In the genomic region with DNA sequence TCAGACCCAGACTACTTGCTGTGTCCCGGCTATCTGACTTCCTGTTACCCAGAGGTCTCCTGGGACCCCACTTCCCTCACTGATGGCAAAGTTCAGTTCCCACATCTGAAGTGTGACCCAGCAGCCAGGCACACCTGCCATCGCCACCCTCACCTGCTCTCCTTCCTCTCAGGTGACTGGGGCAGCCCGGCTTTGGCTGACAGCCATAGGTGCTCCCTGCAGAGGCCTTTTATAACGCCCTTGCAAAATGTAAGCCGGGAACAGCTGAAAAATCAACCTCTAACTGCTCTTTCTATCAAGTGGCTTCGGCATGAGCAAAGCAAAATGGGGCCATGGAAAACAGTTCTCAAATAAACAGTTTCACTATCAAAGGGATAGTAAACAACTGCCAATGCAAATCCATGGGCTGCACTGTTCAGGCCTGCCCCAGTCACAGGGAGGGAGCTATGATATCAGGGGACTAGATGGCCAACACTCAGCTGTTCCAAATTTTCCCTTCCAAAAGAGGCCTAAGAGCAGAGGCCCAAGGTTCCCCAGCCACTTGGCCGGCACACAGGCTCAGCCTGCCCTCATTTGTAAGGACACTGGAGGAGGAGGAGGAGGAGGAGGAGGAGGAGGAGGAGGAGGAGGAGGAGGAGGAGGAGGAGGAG, we compare ENCODE assay signal across 8 mouse cellular contexts. TPM values are rescaled to one million over a fixed set of nuclear protein-coding genes. Genes with fewer than 3 reads are reported as not detected.
A peak's percentile ranks its signal among the peaks of the same experiment; 100 is the strongest.
DNase-seq lines count a peak whose midpoint lies in the region; ATAC-seq and TF ChIP-seq lines count a peak whose summit lies in the region.

No protein-coding gene starts in this region.

- no peaks in the 10 kb centered on the region for H3K27me3 ChIP-seq in thymus, adult 2 months (ENCODE audit: control insufficient read depth, insufficient read depth, low read length)
- no peaks in the 10 kb centered on the region for H3K27me3 ChIP-seq in intestine, embryonic 15.5 days (replicated peaks)
- H3K27me3 ChIP-seq in stomach, postnatal 0 days (ENCODE audit: control insufficient read depth, insufficient read depth, low read length) = no peaks in the 10 kb centered on the region

- H3K36me3 ChIP-seq in thymus, adult 2 months (ENCODE audit: control insufficient read depth, insufficient read depth, low read length) = no peaks in the 10 kb centered on the region
- no peaks in the 10 kb centered on the region for H3K36me3 ChIP-seq in intestine, embryonic 15.5 days
- no peaks in the 10 kb centered on the region for H3K36me3 ChIP-seq in stomach, postnatal 0 days (ENCODE audit: control insufficient read depth, insufficient read depth, low read length)

- H3K9ac ChIP-seq in intestine, embryonic 15.5 days = no peak overlapping the region
- H3K9ac ChIP-seq in stomach, postnatal 0 days (ENCODE audit: low read length) = no peak overlapping the region; the same call in 1 of the 2 replicates

- no peak overlapping the region for H3K4me2 ChIP-seq in intestine, embryonic 15.5 days (replicated peaks)
- H3K4me2 ChIP-seq in stomach, postnatal 0 days (replicated peaks; ENCODE audit: low read depth) = no peak overlapping the region; the same call in 1 of the 2 replicates

- 25% methylated on average over 7 of the region's 7 CpGs for WGBS in thymus, adult 2 months
- WGBS in intestine, embryonic 15.5 days = 52% methylated on average over 7 of the region's 7 CpGs
- 32% methylated on average over 7 of the region's 7 CpGs for WGBS in stomach, postnatal 0 days

- peak; percentile 17 for DNase-seq in CD4-positive, CD25-positive, alpha-beta regulatory T cell, adult 2 months (ENCODE audit: low read depth, low spot score)
- DNase-seq in thymus, adult 2 months = no peak
- no peak for DNase-seq in thymus, postnatal 36 days
- peak; percentile 73 for DNase-seq in stomach, postnatal 0 days (ENCODE audit: low spot score)
- no peak for DNase-seq in liver
- no peak for DNase-seq in urinary bladder, adult 2 months (ENCODE audit: low spot score)

- no peak overlapping the region for H3K4me3 ChIP-seq in thymus, adult 2 months (ENCODE audit: control insufficient read depth, insufficient read depth, low read length)
- no peak overlapping the region for H3K4me3 ChIP-seq in intestine, embryonic 15.5 days (replicated peaks)
- no peak overlapping the region for H3K4me3 ChIP-seq in stomach, postnatal 0 days (ENCODE audit: low read depth, low read length)

- ATAC-seq in CD4-positive, CD25-positive, alpha-beta regulatory T cell, adult 4 months = no peak
- peak; percentile 78 for ATAC-seq in intestine, embryonic 15.5 days
- peak; percentile 51 for ATAC-seq in stomach, postnatal 0 days (ENCODE audit: low FRiP score, low TSS enrichment)

- no peak for TF ChIP-seq POLR2A in thymus, adult 2 months (IDR thresholded peaks at IDR 0.05; ENCODE audit: control insufficient read depth, extremely low read depth, insufficient read depth, low read length, poor library complexity)

- H3K9me3 ChIP-seq in intestine, embryonic 15.5 days = no peaks in the 10 kb centered on the region
- H3K9me3 ChIP-seq in stomach, postnatal 0 days (ENCODE audit: control insufficient read depth, low read length) = no peaks in the 10 kb centered on the region

- no peak for TF ChIP-seq CTCF in thymus, adult 2 months (IDR thresholded peaks at IDR 0.05; ENCODE audit: borderline replicate concordance, control insufficient read depth, extremely low read depth, insufficient read depth, low read length, poor library complexity)
- no peak for TF ChIP-seq CTCF in stomach, postnatal 0 days (IDR thresholded peaks at IDR 0.05; ENCODE audit: low read depth)

- peaks cover 29% of the 10 kb centered on the region for H3K4me1 ChIP-seq in thymus, adult 2 months (replicated peaks; ENCODE audit: control insufficient read depth, insufficient read depth, low read length)
- H3K4me1 ChIP-seq in intestine, embryonic 15.5 days (replicated peaks) = 0 out of 2 replicates have a peak, but pooled peaks cover 16% of the 10 kb centered on the region
- peaks cover 13% of the 10 kb centered on the region; the same call in 1 of the 2 replicates for H3K4me1 ChIP-seq in stomach, postnatal 0 days (replicated peaks; ENCODE audit: control insufficient read depth, insufficient read depth)

- H3K27ac ChIP-seq in thymus, adult 2 months (ENCODE audit: control insufficient read depth, insufficient read depth, low read length) = 0 out of 2 replicates have a peak overlapping the region, but pooled peaks have one; percentile 23
- H3K27ac ChIP-seq in intestine, embryonic 15.5 days = no peak overlapping the region
- H3K27ac ChIP-seq in stomach, postnatal 0 days (replicated peaks) = peak overlapping the region; percentile 67; the same call in 1 of the 2 replicates

- TF ChIP-seq EP300 in stomach, postnatal 0 days (optimal IDR thresholded peaks at IDR 0.05) = no peak

RNA-seq across cellular contexts. Expression of a gene that starts 12.5 kb away (rescaled TPM):
- 10 to 100 TPM; 42.2 to 48.0 TPM for polyA plus RNA-seq in CD4-positive, CD25-positive, alpha-beta regulatory T cell, adult 4 months (2017; shearing (Covaris generic))
- 5.9 and 7.4 TPM in 2 replicates for polyA plus RNA-seq in thymus, adult 2 months (2012; rRNA removed)
- polyA plus RNA-seq in intestine, embryonic 15.5 days (2015; fragmentation: Nextera tagmentation; extraction: Ambion mirVana) = 35.3 and 37.1 TPM in 2 replicates
- 27.2 and 29.3 TPM in 2 replicates for polyA plus RNA-seq in stomach, postnatal 0 days (2015; fragmentation: Nextera tagmentation; extraction: Ambion mirVana)
- 22.2 and 26.6 TPM in 2 replicates for polyA plus RNA-seq in urinary bladder, adult 2 months (2012; rRNA removed)

Comparison
In these comparisons a context has a peak if more than half of its experiments do, and no peak if none do; other contexts are left out.
1. DNase-seq: peak in CD4-positive, CD25-positive, alpha-beta regulatory T cell, adult 2 months (single experiment) and stomach, postnatal 0 days (single experiment); none in thymus, adult 2 months (single experiment), thymus, postnatal 36 days (0 of 2), liver (single experiment) and urinary bladder, adult 2 months (single experiment).